Comparison of ENCODE assay signal across 8 mouse cellular contexts in genomic region chr9:22327475-22328387, GRCm38 (mm10). TPM values are rescaled to one million over a fixed set of nuclear protein-coding genes. Genes with fewer than 3 reads are reported as not detected.
A peak's percentile ranks its signal among the peaks of the same experiment; 100 is the strongest.
DNase-seq lines count a peak whose midpoint lies in the region; ATAC-seq and TF ChIP-seq lines count a peak whose summit lies in the region.

No protein-coding gene starts in this region.

- no peak for TF ChIP-seq POLR2A in bone marrow macrophage, adult 2 months (IDR thresholded peaks at IDR 0.05; ENCODE audit: borderline replicate concordance, low read depth, low read length)
- peak; percentile 41; the same call in 1 of the 2 replicates for TF ChIP-seq POLR2A in embryonic fibroblast, embryonic 13.5 days (IDR thresholded peaks at IDR 0.05; ENCODE audit: low read depth, low read length)
- no peak for TF ChIP-seq POLR2A in limb, embryonic 14.5 days (IDR thresholded peaks at IDR 0.05; ENCODE audit: borderline replicate concordance, extremely low read depth, insufficient read depth, insufficient read length)
- peak; percentile 38 for TF ChIP-seq POLR2A in spleen, adult 2 months (IDR thresholded peaks at IDR 0.05; ENCODE audit: low read depth, low read length)

- 1% methylated on average over 32 of the region's 32 CpGs for WGBS in kidney, embryonic 14.5 days
- whole genome bisulfite sequencing in limb, embryonic 14.5 days, result 1% methylated on average over 32 of the region's 32 CpGs
- under 1% methylated on average over 32 of the region's 32 CpGs for WGBS in midbrain, embryonic 16.5 days
- WGBS in spleen, adult 2 months, result 2% methylated on average over 32 of the region's 32 CpGs

- H3K27ac ChIP-seq in bone marrow macrophage, adult 2 months (ENCODE audit: insufficient read depth, low read depth, low read length), result peak overlapping the region; percentile 43
- H3K27ac ChIP-seq in embryonic fibroblast, embryonic 13.5 days (ENCODE audit: insufficient read depth, low read length), result no peak overlapping the region
- peak overlapping the region; percentile 55; the same call in 1 of the 2 replicates for H3K27ac ChIP-seq in kidney, embryonic 14.5 days (ENCODE audit: low read depth, low read length)
- peak overlapping the region; percentile 50 for H3K27ac ChIP-seq in limb, embryonic 14.5 days (replicated peaks; ENCODE audit: low read depth, low read length)
- 0 out of 2 replicates have a peak overlapping the region, but pooled peaks have one; percentile 10 for H3K27ac ChIP-seq in midbrain, embryonic 16.5 days (ENCODE audit: low read length)
- H3K27ac ChIP-seq in spleen, adult 2 months (ENCODE audit: insufficient read depth, low read length), result peak overlapping the region; percentile 48

- H3K9ac ChIP-seq in kidney, embryonic 14.5 days (ENCODE audit: low read depth, low read length), result peak overlapping the region; percentile 65
- H3K9ac ChIP-seq in limb, embryonic 14.5 days (ENCODE audit: low read depth, low read length, severe bottlenecking), result peak overlapping the region; percentile 60
- H3K9ac ChIP-seq in midbrain, embryonic 16.5 days (ENCODE audit: low read depth, low read length), result peak overlapping the region; percentile 63

- peak; percentile 81 for TF ChIP-seq CTCF in bone marrow macrophage, adult 2 months (IDR thresholded peaks at IDR 0.05; ENCODE audit: low read depth, low read length)
- peak; percentile 95 for TF ChIP-seq CTCF in embryonic fibroblast, embryonic 13.5 days (IDR thresholded peaks at IDR 0.05; ENCODE audit: borderline replicate concordance, insufficient read depth, low read length)
- peak; percentile 92 for TF ChIP-seq CTCF in spleen, adult 2 months (IDR thresholded peaks at IDR 0.05; ENCODE audit: extremely low read depth, insufficient read depth, insufficient read length, insufficient replicate concordance)

- peak overlapping the region; percentile 62 for H3K4me3 ChIP-seq in bone marrow macrophage, adult 2 months (ENCODE audit: insufficient read depth, low read length)
- peak overlapping the region; percentile 9 for H3K4me3 ChIP-seq in embryonic fibroblast, embryonic 13.5 days (ENCODE audit: insufficient read depth, low read length)
- peak overlapping the region; percentile 51 for H3K4me3 ChIP-seq in kidney, embryonic 14.5 days (ENCODE audit: low read length)
- peak overlapping the region; percentile 51 for H3K4me3 ChIP-seq in limb, embryonic 14.5 days (replicated peaks; ENCODE audit: low read length)
- peak overlapping the region; percentile 46 for H3K4me3 ChIP-seq in midbrain, embryonic 16.5 days (ENCODE audit: low read depth, low read length)
- H3K4me3 ChIP-seq in spleen, adult 2 months (ENCODE audit: extremely low read depth, insufficient read depth, insufficient read length), result peak overlapping the region; percentile 57

- no peaks in the 10 kb centered on the region for H3K9me3 ChIP-seq in kidney, embryonic 14.5 days (ENCODE audit: control insufficient read depth, low read length)
- H3K9me3 ChIP-seq in limb, embryonic 14.5 days (ENCODE audit: control insufficient read depth, low read length), result no peaks in the 10 kb centered on the region
- H3K9me3 ChIP-seq in midbrain, embryonic 16.5 days (replicated peaks; ENCODE audit: control insufficient read depth, low read length, poor library complexity, severe bottlenecking), result no peaks in the 10 kb centered on the region

- peaks cover 8% of the 10 kb centered on the region for H3K4me1 ChIP-seq in bone marrow macrophage, adult 2 months (ENCODE audit: control insufficient read depth, insufficient read depth, low read length)
- H3K4me1 ChIP-seq in embryonic fibroblast, embryonic 13.5 days (ENCODE audit: control insufficient read depth, insufficient read depth, low read length), result no peaks in the 10 kb centered on the region
- peaks cover 8% of the 10 kb centered on the region; the same call in 1 of the 2 replicates for H3K4me1 ChIP-seq in kidney, embryonic 14.5 days (ENCODE audit: control insufficient read depth, insufficient read depth, low read length)
- peaks cover 7% of the 10 kb centered on the region; the same call in 1 of the 2 replicates for H3K4me1 ChIP-seq in limb, embryonic 14.5 days (ENCODE audit: control insufficient read depth, insufficient read depth, low read length)
- H3K4me1 ChIP-seq in midbrain, embryonic 16.5 days (ENCODE audit: control insufficient read depth, insufficient read depth, low read length), result peaks cover 9% of the 10 kb centered on the region; the same call in 1 of the 2 replicates
- peaks cover 4% of the 10 kb centered on the region; the same call in 1 of the 2 replicates for H3K4me1 ChIP-seq in spleen, adult 2 months (ENCODE audit: control insufficient read depth, insufficient read depth, insufficient read length)

- no peaks in the 10 kb centered on the region for H3K27me3 ChIP-seq in kidney, embryonic 14.5 days (ENCODE audit: control insufficient read depth, insufficient read depth, low read length)
- H3K27me3 ChIP-seq in limb, embryonic 14.5 days (ENCODE audit: control insufficient read depth, insufficient read depth, low read length), result no peaks in the 10 kb centered on the region
- no peaks in the 10 kb centered on the region for H3K27me3 ChIP-seq in midbrain, embryonic 16.5 days (ENCODE audit: control insufficient read depth, insufficient read depth, low read depth, low read length)
- 0 out of 2 replicates have a peak, but pooled peaks cover 2% of the 10 kb centered on the region for H3K27me3 ChIP-seq in spleen, adult 2 months (ENCODE audit: control insufficient read depth, insufficient read depth, low read length)

- peak; percentile 92 for ATAC-seq in kidney, embryonic 14.5 days (ENCODE audit: low FRiP score, low TSS enrichment)
- ATAC-seq in limb, embryonic 14.5 days (ENCODE audit: low FRiP score, low read depth), result peak; percentile 92
- peak; percentile 95 for ATAC-seq in midbrain, embryonic 16.5 days

- H3K4me2 ChIP-seq in kidney, embryonic 14.5 days (replicated peaks; ENCODE audit: low read depth, low read length), result peak overlapping the region; percentile 91
- peak overlapping the region; percentile 78 for H3K4me2 ChIP-seq in limb, embryonic 14.5 days (replicated peaks; ENCODE audit: low read depth, low read length, severe bottlenecking)
- H3K4me2 ChIP-seq in midbrain, embryonic 16.5 days (ENCODE audit: low read length), result peak overlapping the region; percentile 75

- H3K36me3 ChIP-seq in kidney, embryonic 14.5 days (ENCODE audit: control insufficient read depth, insufficient read depth, low read length), result peaks cover 14% of the 10 kb centered on the region; the same call in 1 of the 2 replicates
- peaks cover 8% of the 10 kb centered on the region for H3K36me3 ChIP-seq in limb, embryonic 14.5 days (ENCODE audit: control insufficient read depth, insufficient read depth, low read length)
- no peaks in the 10 kb centered on the region for H3K36me3 ChIP-seq in midbrain, embryonic 16.5 days (ENCODE audit: control insufficient read depth, insufficient read depth, low read length)
- H3K36me3 ChIP-seq in spleen, adult 2 months (ENCODE audit: control insufficient read depth, insufficient read depth, low read length), result no peaks in the 10 kb centered on the region

- peak; percentile 62 for DNase-seq in 416B (ENCODE audit: low read depth)
- peak; percentile 90 for DNase-seq in heart, adult 9 months (ENCODE audit: low spot score in 2 of 2)
- peak; percentile 82 for DNase-seq in limb, embryonic 14.5 days (ENCODE audit: low spot score)
- peak; percentile 74 to 90 for DNase-seq in spleen, adult 2 months (ENCODE audit: low read depth in 1 of 2, low spot score in 2 of 2)

RNA-seq across cellular contexts. Expression of gene Zfp810, which starts 20.3 kb away (rescaled TPM):
- polyA plus RNA-seq in bone marrow macrophage, adult 2 months (2012; ENCODE audit: insufficient read depth, insufficient read length, missing spikeins), result 10.7 TPM in 2 replicates
- polyA plus RNA-seq in embryonic fibroblast, embryonic 13.5 days (2011; ENCODE audit: insufficient read length, low read depth, missing spikeins), result 12.9 and 13.5 TPM in 2 replicates
- 18.5 and 28.8 TPM in 2 replicates for polyA plus RNA-seq in kidney, embryonic 14.5 days (2014; fragmentation: Nextera tagmentation; extraction: Ambion mirVana)
- polyA plus RNA-seq in limb, embryonic 14.5 days (2012; rRNA removed), result 18.9 and 21.2 TPM in 2 replicates
- 19.3 and 25.7 TPM in 2 replicates for polyA plus RNA-seq in limb, embryonic 14.5 days (2014; fragmentation: Nextera tagmentation; extraction: Ambion mirVana)
- polyA plus RNA-seq in midbrain, embryonic 16.5 days (2015; fragmentation: Nextera tagmentation; extraction: Ambion mirVana), result 32.5 and 32.7 TPM in 2 replicates
- polyA plus RNA-seq in spleen, adult 2 months (2012; rRNA removed), result 3.7 and 4.0 TPM in 2 replicates

Comparison
In these comparisons a context has a peak if more than half of its experiments do, and no peak if none do; other contexts are left out.
1. H3K4me3 ChIP-seq: peak in every context shown above with its lines; median percentile 62 in bone marrow macrophage, adult 2 months; 57 in spleen, adult 2 months; 51 in kidney, embryonic 14.5 days; 51 in limb, embryonic 14.5 days; 46 in midbrain, embryonic 16.5 days; 9 in embryonic fibroblast, embryonic 13.5 days.
2. POLR2A ChIP-seq: peak in embryonic fibroblast, embryonic 13.5 days (single experiment) and spleen, adult 2 months (single experiment); none in bone marrow macrophage, adult 2 months (single experiment) and limb, embryonic 14.5 days (single experiment).
3. Peak in every context shown above with its lines, with median percentiles within 50 percentile points of each other: DNase-seq, CTCF ChIP-seq, ATAC-seq, H3K4me2 ChIP-seq and H3K9ac ChIP-seq.